In genomic region chr11:120048252-120048556, GRCm38 (mm10) we compare ENCODE assay signal across 8 mouse cellular contexts. TPM values are rescaled to one million over a fixed set of nuclear protein-coding genes. Genes with fewer than 3 reads are reported as not detected.
DNase-seq lines count a peak whose midpoint lies in the region; ATAC-seq and TF ChIP-seq lines count a peak whose summit lies in the region.

No protein-coding gene starts in this region.

- H3K9ac ChIP-seq in hindbrain, embryonic 16.5 days (ENCODE audit: low read depth, low read length), result peak overlapping the region; percentile 92
- peak overlapping the region; percentile 87 for H3K9ac ChIP-seq in midbrain, embryonic 13.5 days (replicated peaks)

- H3K9me3 ChIP-seq in hindbrain, embryonic 16.5 days (ENCODE audit: control insufficient read depth, low read length), result no peaks in the 10 kb centered on the region
- H3K9me3 ChIP-seq in midbrain, embryonic 13.5 days, result no peaks in the 10 kb centered on the region

- 4% methylated on average over 7 of the region's 23 CpGs for WGBS in hindbrain, embryonic 16.5 days
- WGBS in midbrain, embryonic 13.5 days, result under 1% methylated on average over 21 of the region's 23 CpGs

- TF ChIP-seq CTCF in layer of hippocampus, adult 2 months (conservative IDR thresholded peaks at IDR 0.05), result peak; percentile 72

- 0 out of 2 replicates have a peak, but pooled peaks have one; percentile 12 for ATAC-seq in hindbrain, embryonic 16.5 days
- peak; percentile 57 for ATAC-seq in midbrain, embryonic 13.5 days

- H3K4me1 ChIP-seq in hindbrain, embryonic 16.5 days (ENCODE audit: control insufficient read depth, insufficient read depth, low read depth, low read length), result peaks cover 49% of the 10 kb centered on the region
- peaks cover 53% of the 10 kb centered on the region for H3K4me1 ChIP-seq in midbrain, embryonic 13.5 days (replicated peaks)

- H3K27me3 ChIP-seq in hindbrain, embryonic 16.5 days (replicated peaks; ENCODE audit: control insufficient read depth, insufficient read depth, low read length), result no peaks in the 10 kb centered on the region
- H3K27me3 ChIP-seq in midbrain, embryonic 13.5 days, result peaks cover 11% of the 10 kb centered on the region

- H3K4me3 ChIP-seq in layer of hippocampus, adult 2 months, result peak overlapping the region; percentile 93
- H3K4me3 ChIP-seq in hindbrain, embryonic 16.5 days (ENCODE audit: low read length), result peak overlapping the region; percentile 69
- peak overlapping the region; percentile 65 for H3K4me3 ChIP-seq in midbrain, embryonic 13.5 days (replicated peaks)

- H3K27ac ChIP-seq in layer of hippocampus, adult 2 months, result peak overlapping the region; percentile 100
- H3K27ac ChIP-seq in hindbrain, embryonic 16.5 days (ENCODE audit: low read depth, low read length), result peak overlapping the region; percentile 90
- peak overlapping the region; percentile 85; the same call in 1 of the 2 replicates for H3K27ac ChIP-seq in midbrain, embryonic 13.5 days

- peak; percentile 55 to 75 for DNase-seq in layer of hippocampus, adult 2 months (ENCODE audit: low spot score in 2 of 2)
- no peak for DNase-seq in layer of hippocampus, adult 9-10 months (ENCODE audit: low spot score)
- peak; percentile 66 for DNase-seq in embryo, embryonic 10.5 days (ENCODE audit: low spot score)
- no peak for DNase-seq in adrenal gland, postnatal 25 days
- DNase-seq in yolk sac, embryonic 10.5 days (ENCODE audit: low spot score), result no peak
- no peak for DNase-seq in ovary, postnatal 14 days (ENCODE audit: low spot score)

- H3K36me3 ChIP-seq in hindbrain, embryonic 16.5 days (ENCODE audit: control insufficient read depth, insufficient read depth, low read length), result no peaks in the 10 kb centered on the region
- no peaks in the 10 kb centered on the region for H3K36me3 ChIP-seq in midbrain, embryonic 13.5 days

- peak overlapping the region; percentile 87 for H3K4me2 ChIP-seq in hindbrain, embryonic 16.5 days (ENCODE audit: low read length)
- peak overlapping the region; percentile 86 for H3K4me2 ChIP-seq in midbrain, embryonic 13.5 days (replicated peaks)

RNA-seq across cellular contexts. Expression of gene Aatk, which starts 1.2 kb away (rescaled TPM):
- 100 to 1,000 TPM; 196 to 207 TPM for total RNA-seq in layer of hippocampus, adult 2 months (2021)
- 35.6 and 46.6 TPM in 2 replicates for polyA plus RNA-seq in hindbrain, embryonic 16.5 days (2015; fragmentation: Nextera tagmentation; extraction: Ambion mirVana)
- 15.1 and 18.6 TPM in 2 replicates for polyA plus RNA-seq in midbrain, embryonic 13.5 days (2015; fragmentation: Nextera tagmentation; extraction: Ambion mirVana)
- total RNA-seq in adrenal gland, postnatal 25 days (2021), result 11.8 and 15.5 TPM in 2 replicates

RNA-seq across cellular contexts. Expression of gene Cep131, which starts 38.4 kb away (rescaled TPM):
- total RNA-seq in layer of hippocampus, adult 2 months (2021), result 10 to 100 TPM; 35.6 to 37.0 TPM
- 24.2 and 27.3 TPM in 2 replicates for polyA plus RNA-seq in hindbrain, embryonic 16.5 days (2015; fragmentation: Nextera tagmentation; extraction: Ambion mirVana)
- polyA plus RNA-seq in midbrain, embryonic 13.5 days (2015; fragmentation: Nextera tagmentation; extraction: Ambion mirVana), result 29.3 and 37.9 TPM in 2 replicates
- 194 and 411 TPM in 2 replicates for total RNA-seq in adrenal gland, postnatal 25 days (2021)

RNA-seq across cellular contexts. Expression of gene Tepsin, which starts 50.3 kb away (rescaled TPM):
- 10 to 100 TPM; 16.3 to 17.1 TPM for total RNA-seq in layer of hippocampus, adult 2 months (2021)
- 20.5 and 22.9 TPM in 2 replicates for polyA plus RNA-seq in hindbrain, embryonic 16.5 days (2015; fragmentation: Nextera tagmentation; extraction: Ambion mirVana)
- 19.9 and 20.9 TPM in 2 replicates for polyA plus RNA-seq in midbrain, embryonic 13.5 days (2015; fragmentation: Nextera tagmentation; extraction: Ambion mirVana)
- 17.1 and 18.1 TPM in 2 replicates for total RNA-seq in adrenal gland, postnatal 25 days (2021)

RNA-seq across cellular contexts. Expression of gene Ndufaf8, which starts 50.5 kb away (rescaled TPM):
- total RNA-seq in layer of hippocampus, adult 2 months (2021), result 10 to 100 TPM; 35.2 to 46.9 TPM
- polyA plus RNA-seq in hindbrain, embryonic 16.5 days (2015; fragmentation: Nextera tagmentation; extraction: Ambion mirVana), result 47.1 and 62.7 TPM in 2 replicates
- polyA plus RNA-seq in midbrain, embryonic 13.5 days (2015; fragmentation: Nextera tagmentation; extraction: Ambion mirVana), result 59.2 and 63.7 TPM in 2 replicates
- total RNA-seq in adrenal gland, postnatal 25 days (2021), result 57.7 and 60.1 TPM in 2 replicates

Comparison
In these comparisons a context has a peak if more than half of its experiments do, and no peak if none do; other contexts are left out.
1. DNase-seq: peak in layer of hippocampus, adult 2 months (2 of 2) and embryo, embryonic 10.5 days (single experiment); none in layer of hippocampus, adult 9-10 months (single experiment), adrenal gland, postnatal 25 days (single experiment), yolk sac, embryonic 10.5 days (single experiment) and ovary, postnatal 14 days (single experiment).
2. RNA of gene Aatk, which starts 1.2 kb away (total RNA-seq): 196 to 207 TPM in layer of hippocampus, adult 2 months; 11.8 to 15.5 TPM in adrenal gland, postnatal 25 days; every median in the first group is over 10 times any median in the second.
3. Peak in every context shown above with its lines, with median percentiles within 50 percentile points of each other: H3K27ac ChIP-seq and H3K4me3 ChIP-seq.